Mouse (Mus musculus) left cerebral cortex, adult 9 months (tissue): ENCODE data around the gene Tmem205.
A peak's percentile ranks its signal among the peaks of the same experiment; 100 is the strongest.

Source experiments
- DNase-seq, 2 experiments: peaks; one replicate each; pipeline ENCODE4 v3.0.0; 2022; ENCODE audit warnings: low spot score in 2 of 2

The Tmem205 gene

GRCm38 (mm10) chr9:21917493-21918034 is 9.8 kb downstream of the Tmem205 start:
- peak in 1 of 2 experiments; percentile 81 for DNase-seq

- DNase-seq = no peak
Observed at GRCm38 (mm10) chr9:21916851-21917492, 10.4 kb downstream of the Tmem205 start.

GRCm38 (mm10) chr9:21909474-21910223 is 17.7 kb downstream of the Tmem205 start:
- no peak for DNase-seq

GRCm38 (mm10) chr9:21908216-21908615 is 19.1 kb downstream of the Tmem205 start:
- DNase-seq = no peak

DNA sequence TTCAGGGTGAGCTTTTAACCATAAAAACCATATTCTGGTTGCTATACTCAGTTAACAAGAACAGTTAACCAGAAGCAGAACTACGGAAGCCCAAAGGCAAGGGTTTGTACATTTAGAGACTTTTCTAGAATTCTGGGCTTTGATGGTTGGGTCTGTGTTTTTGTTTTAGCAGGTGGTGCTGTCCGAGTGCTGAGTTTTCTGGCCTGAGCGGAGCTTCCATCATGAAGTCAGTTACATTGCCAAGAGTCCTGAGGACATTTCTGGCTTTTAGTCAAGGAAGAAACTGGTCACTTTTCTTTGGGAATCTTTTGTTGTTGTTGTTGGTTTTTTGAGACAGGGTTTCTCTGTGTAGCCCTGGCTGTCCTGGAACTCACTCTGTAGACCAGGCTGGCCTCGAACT is 23.3 kb downstream of the Tmem205 start:
- no peak for DNase-seq

- DNase-seq = peak; percentile 55 to 79
Observed at GRCm38 (mm10) chr9:21901223-21901820, 26.0 kb downstream of the Tmem205 start.

GRCm38 (mm10) chr9:21889229-21889628 is 38.1 kb downstream of the Tmem205 start:
- no peak for DNase-seq

DNA sequence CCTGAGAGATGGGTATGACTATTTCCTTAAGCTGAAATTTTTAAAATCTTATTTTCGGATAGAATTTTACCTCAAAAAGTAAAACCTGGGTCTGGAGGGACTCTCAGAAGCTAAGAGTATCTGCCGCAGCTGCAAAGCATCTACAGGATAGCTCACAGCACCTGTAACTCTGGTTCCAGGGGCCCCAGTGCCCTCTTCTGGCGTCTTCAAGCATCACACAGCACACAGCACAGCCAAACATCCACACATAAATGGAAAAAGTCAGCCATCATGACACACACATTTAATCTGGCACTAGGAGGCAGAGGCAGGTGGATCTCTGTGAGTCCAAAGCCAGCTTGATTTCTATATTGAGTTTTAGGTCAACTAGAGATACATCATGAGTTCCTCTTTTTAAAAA is 50.8 kb downstream of the Tmem205 start:
- no peak for DNase-seq

- DNase-seq = no peak
Observed at GRCm38 (mm10) chr9:21872204-21872603, 55.2 kb downstream of the Tmem205 start.
